Mouse (Mus musculus) forebrain, embryonic 13.5 days (tissue): ENCODE results near the gene Kctd17. TPM values are rescaled to one million over a fixed set of nuclear protein-coding genes. Genes with fewer than 3 reads are reported as not detected.

ENCODE experiments used
- ATAC-seq: fragments of 200-750 bp; cut with Nextera tagmentation; 2 replicates; pipeline ENCODE4 v1.8.0; 2017
- H3K27ac ChIP-seq: fragments of 300-500 bp; sonication (generic); 2 replicates; pipeline ENCODE4 v1.5.1; 2015; ENCODE audit warnings: inconsistent platforms, mild to moderate bottlenecking, moderate library complexity
- H3K27me3 ChIP-seq: fragments of 300-500 bp; sonication (generic); 2 replicates; pipeline ENCODE4 v1.6.1; 2015; ENCODE audit warnings: mild to moderate bottlenecking, inconsistent platforms
- H3K36me3 ChIP-seq: fragments of 300-500 bp; sonication (generic); 2 replicates; pipeline ENCODE4 v1.6.1; 2015; ENCODE audit warnings: mild to moderate bottlenecking, inconsistent platforms; ENCODE audit not compliant: poor library complexity, severe bottlenecking
- H3K4me1 ChIP-seq: fragments of 300-500 bp; sonication (generic); 2 replicates; pipeline ENCODE4 v1.6.1; 2015; ENCODE audit warnings: inconsistent platforms
- H3K4me2 ChIP-seq: fragments of 300-500 bp; sonication (generic); 2 replicates; pipeline ENCODE4 v1.6.1; 2015; ENCODE audit warnings: inconsistent platforms, mild to moderate bottlenecking, moderate library complexity
- H3K4me3 ChIP-seq: fragments of 300-500 bp; sonication (generic); 2 replicates; pipeline ENCODE4 v1.5.1; 2015; ENCODE audit warnings: mild to moderate bottlenecking, inconsistent platforms
- H3K9ac ChIP-seq: fragments of 300-500 bp; sonication (generic); 2 replicates; pipeline ENCODE4 v1.6.1; 2015; ENCODE audit warnings: mild to moderate bottlenecking, inconsistent platforms
- H3K9me3 ChIP-seq: fragments of 300-500 bp; sonication (generic); replicated peaks from 2 replicates; pipeline ENCODE4 v1.6.1; 2016; ENCODE audit warnings: inconsistent platforms
- WGBS: fragments of 180-500 bp; shearing (Covaris S2); methylation state at CpG from one replicate; pipeline ENCODE4 v1.1.7; 2015; 5-methylcytosine and 5-hydroxymethylcytosine counted together
- polyA plus RNA-seq: library from polyadenylated mRNA; unstranded; fragments of >200 nt; fragmentation: Nextera tagmentation; extraction: Ambion mirVana; gene quantifications from 2 replicates; pipeline ENCODE4 v1.2.1, GENCODE M21; 2015

The Kctd17 gene
- polyA plus RNA-seq, 1 experiment from 2014 or later: 84.6 TPM

- no peak for ATAC-seq
- Histone ChIP-seq H3K9me3 (no peaks in the 10 kb centered on the region), H3K27ac (no peak overlapping the region), H3K9ac (no peak overlapping the region), H3K4me3 (no peak overlapping the region), H3K36me3 (no peaks in the 10 kb centered on the region), H3K4me1 (peaks cover 4% of the 10 kb centered on the region; the same call in 1 of the 2 replicates), H3K27me3 (no peaks in the 10 kb centered on the region), H3K4me2 (no peak overlapping the region)
- 67% methylated on average over 2 of the region's 2 CpGs for WGBS
Observed at GRCm38 (mm10) chr15:78451201-78451600, 22.8 kb downstream of the Kctd17 start.

GRCm38 (mm10) chr15:78452929-78453328, 24.6 kb downstream of the Kctd17 start:
- no peak overlapping the region for H3K9ac ChIP-seq
- H3K9me3 ChIP-seq: no peaks in the 10 kb centered on the region
- H3K4me2 ChIP-seq: no peak overlapping the region
- H3K27ac ChIP-seq: no peak overlapping the region
- no peaks in the 10 kb centered on the region for H3K27me3 ChIP-seq
- no peaks in the 10 kb centered on the region for H3K36me3 ChIP-seq
- no peak for ATAC-seq
- H3K4me1 ChIP-seq: no peaks in the 10 kb centered on the region; the same call in 1 of the 2 replicates
- 90% methylated on average over 3 of the region's 3 CpGs for WGBS
- H3K4me3 ChIP-seq: no peak overlapping the region

GRCm38 (mm10) chr15:78455168-78455567, 26.8 kb downstream of the Kctd17 start:
- 81% methylated on average over 4 of the region's 4 CpGs for WGBS
- no peak for ATAC-seq
- Histone ChIP-seq H3K9me3 (no peaks in the 10 kb centered on the region), H3K4me2 (no peak overlapping the region), H3K4me3 (no peak overlapping the region), H3K27ac (no peak overlapping the region), H3K36me3 (no peaks in the 10 kb centered on the region), H3K9ac (no peak overlapping the region), H3K4me1 (no peaks in the 10 kb centered on the region; the same call in 1 of the 2 replicates), H3K27me3 (no peaks in the 10 kb centered on the region)

- H3K4me1 ChIP-seq: no peaks in the 10 kb centered on the region; the same call in 1 of the 2 replicates
- H3K9ac ChIP-seq: no peak overlapping the region; the same call in 1 of the 2 replicates
- no peak for ATAC-seq
- H3K9me3 ChIP-seq: no peaks in the 10 kb centered on the region
- no peaks in the 10 kb centered on the region for H3K36me3 ChIP-seq
- 44% methylated on average over 7 of the region's 7 CpGs for WGBS
- no peak overlapping the region for H3K27ac ChIP-seq
- H3K27me3 ChIP-seq: no peaks in the 10 kb centered on the region
- no peak overlapping the region for H3K4me3 ChIP-seq
- no peak overlapping the region for H3K4me2 ChIP-seq
Observed at GRCm38 (mm10) chr15:78456051-78456450, 27.7 kb downstream of the Kctd17 start.

- H3K4me1 ChIP-seq: no peaks in the 10 kb centered on the region; the same call in 1 of the 2 replicates
- no peaks in the 10 kb centered on the region for H3K36me3 ChIP-seq
- H3K27me3 ChIP-seq: no peaks in the 10 kb centered on the region
- no peak for ATAC-seq
- no peak overlapping the region for H3K4me3 ChIP-seq
- no peak overlapping the region for H3K9ac ChIP-seq
- WGBS: 84% methylated on average over 10 of the region's 10 CpGs
- no peak overlapping the region for H3K27ac ChIP-seq
- H3K9me3 ChIP-seq: no peaks in the 10 kb centered on the region
- no peak overlapping the region for H3K4me2 ChIP-seq
Observed at GRCm38 (mm10) chr15:78457193-78457592, 28.8 kb downstream of the Kctd17 start.

- Histone ChIP-seq H3K9ac (no peak overlapping the region), H3K27me3 (no peaks in the 10 kb centered on the region), H3K27ac (no peak overlapping the region), H3K4me3 (no peak overlapping the region), H3K4me1 (no peaks in the 10 kb centered on the region), H3K4me2 (no peak overlapping the region), H3K9me3 (no peaks in the 10 kb centered on the region), H3K36me3 (no peaks in the 10 kb centered on the region)
- WGBS: 79% methylated on average over 2 of the region's 2 CpGs
- ATAC-seq: no peak
Observed at GRCm38 (mm10) chr15:78462981-78463380, 34.6 kb downstream of the Kctd17 start.

GRCm38 (mm10) chr15:78466809-78467208, 38.4 kb downstream of the Kctd17 start:
- WGBS: 40% methylated on average over 6 of the region's 6 CpGs
- Histone ChIP-seq H3K4me2 (no peak overlapping the region), H3K4me1 (no peaks in the 10 kb centered on the region), H3K9me3 (no peaks in the 10 kb centered on the region), H3K27me3 (no peaks in the 10 kb centered on the region), H3K4me3 (no peak overlapping the region), H3K9ac (no peak overlapping the region), H3K27ac (no peak overlapping the region), H3K36me3 (no peaks in the 10 kb centered on the region)
- ATAC-seq: no peak

GRCm38 (mm10) chr15:78467570-78467969, 39.2 kb downstream of the Kctd17 start:
- WGBS: 94% methylated on average over 7 of the region's 7 CpGs
- Histone ChIP-seq H3K27ac (no peak overlapping the region), H3K9ac (no peak overlapping the region), H3K4me2 (no peak overlapping the region), H3K36me3 (no peaks in the 10 kb centered on the region), H3K4me3 (no peak overlapping the region), H3K4me1 (no peaks in the 10 kb centered on the region), H3K27me3 (no peaks in the 10 kb centered on the region), H3K9me3 (no peaks in the 10 kb centered on the region)
- no peak for ATAC-seq

- H3K9ac ChIP-seq: no peak within 1 kb of the TSS
- no peak for ATAC-seq
- H3K4me3 ChIP-seq: no peak within 1 kb of the TSS
- 73% methylated on average over 7 of the region's 7 CpGs for WGBS
- H3K4me1 ChIP-seq: no peaks in the 10 kb centered on the region
- H3K4me2 ChIP-seq: no peak within 1 kb of the TSS
- no peak within 1 kb of the TSS for H3K27ac ChIP-seq
- no peaks in the 10 kb centered on the region for H3K36me3 ChIP-seq
- H3K27me3 ChIP-seq: no peaks in the 10 kb centered on the region
- no peaks in the 10 kb centered on the region for H3K9me3 ChIP-seq
Observed at GRCm38 (mm10) chr15:78468379-78468937, 40.1 kb downstream of the Kctd17 start, which contains the start of gene Tmprss6. Gene Tmprss6, minus strand, starts transcription at chr15:78468634.

GRCm38 (mm10) chr15:78470495-78471276, 42.3 kb downstream of the Kctd17 start:
- H3K4me1 ChIP-seq: no peaks in the 10 kb centered on the region
- H3K27ac ChIP-seq: no peak overlapping the region
- H3K36me3 ChIP-seq: no peaks in the 10 kb centered on the region
- 75% methylated on average over 4 of the region's 4 CpGs for WGBS
- no peaks in the 10 kb centered on the region for H3K9me3 ChIP-seq
- no peak overlapping the region for H3K9ac ChIP-seq
- H3K27me3 ChIP-seq: peaks cover 6% of the 10 kb centered on the region; the same call in 1 of the 2 replicates
- no peak for ATAC-seq
- no peak overlapping the region for H3K4me2 ChIP-seq
- H3K4me3 ChIP-seq: no peak overlapping the region

GRCm38 (mm10) chr15:78471902-78472301, 43.5 kb downstream of the Kctd17 start:
- no peaks in the 10 kb centered on the region for H3K9me3 ChIP-seq
- H3K9ac ChIP-seq: no peak overlapping the region
- no peaks in the 10 kb centered on the region for H3K36me3 ChIP-seq
- H3K4me3 ChIP-seq: no peak overlapping the region
- no peak for ATAC-seq
- H3K27ac ChIP-seq: no peak overlapping the region
- whole genome bisulfite sequencing: 44% methylated on average over 7 of the region's 7 CpGs
- no peak overlapping the region for H3K4me2 ChIP-seq
- no peaks in the 10 kb centered on the region for H3K4me1 ChIP-seq
- peaks cover 9% of the 10 kb centered on the region; the same call in 1 of the 2 replicates for H3K27me3 ChIP-seq

GRCm38 (mm10) chr15:78473442-78473841, 45.1 kb downstream of the Kctd17 start:
- WGBS: 85% methylated on average over 6 of the region's 6 CpGs
- no peak for ATAC-seq
- no peak overlapping the region for H3K4me2 ChIP-seq
- H3K27me3 ChIP-seq: peaks cover 9% of the 10 kb centered on the region; the same call in 1 of the 2 replicates
- H3K4me3 ChIP-seq: no peak overlapping the region
- H3K36me3 ChIP-seq: no peaks in the 10 kb centered on the region
- H3K4me1 ChIP-seq: no peaks in the 10 kb centered on the region
- H3K9ac ChIP-seq: no peak overlapping the region
- H3K27ac ChIP-seq: no peak overlapping the region
- no peaks in the 10 kb centered on the region for H3K9me3 ChIP-seq
